Mouse (Mus musculus) liver, postnatal 0 days (tissue): ENCODE data around the gene Sag.

Experiments
- CTCF ChIP-seq: sonication (generic); IDR thresholded peaks from 2 replicates; pipeline ENCODE4 v1.5.1; 2016; ENCODE audit warnings: antibody characterized with exemption, low read depth
- EP300 ChIP-seq: IDR thresholded peaks from 2 replicates; pipeline ENCODE4 v1.6.1; 2016; ENCODE audit warnings: antibody characterized with exemption, low read depth, mild to moderate bottlenecking

GRCm38 (mm10) chr1:87803576-87803975 lies at the start of gene Sag:
- no peak for TF ChIP-seq CTCF
- no peak for TF ChIP-seq EP300
